Comparison of ENCODE assay signal across 13 mouse cellular contexts in genomic region chr7:101074170-101074767, GRCm38 (mm10). TPM values are rescaled to one million over a fixed set of nuclear protein-coding genes. Genes with fewer than 3 reads are reported as not detected.
DNase-seq lines count a peak whose midpoint lies in the region; ATAC-seq lines count a peak whose summit lies in the region.
"Had no signal": no experiment of that assay in that cellular context is flagged by ENCODE, and none has a peak within 500 bp of the region (broad histone marks: within the 10 kb centered on the region; RNA-seq: fewer than 3 reads in every experiment).

No protein-coding gene starts in this region.

- peak overlapping the region; percentile 66 for H3K4me3 ChIP-seq in megakaryocyte, embryonic 14.5 days (replicated peaks)
- no peak overlapping the region for H3K4me3 ChIP-seq in macrophage (ENCODE audit: inconsistent target)
- H3K4me3 ChIP-seq in hindbrain, embryonic 10.5 days, result no peak overlapping the region
- H3K4me3 ChIP-seq: forebrain, embryonic 10.5 days; gastrocnemius, adult 2 months; hindbrain, embryonic 15.5 days had no signal

- no peak for ATAC-seq in megakaryocyte, adult 5-6 weeks (ENCODE audit: poor library complexity, severe bottlenecking)

- H3K4me1 ChIP-seq in megakaryocyte, embryonic 14.5 days, result peaks cover 67% of the 10 kb centered on the region
- H3K4me1 ChIP-seq in hindbrain, embryonic 10.5 days (replicated peaks), result peaks cover 17% of the 10 kb centered on the region
- H3K4me1 ChIP-seq: hindbrain, embryonic 15.5 days had no signal

- peak overlapping the region; percentile 77 for H3K27ac ChIP-seq in macrophage
- H3K27ac ChIP-seq in hindbrain, embryonic 10.5 days, result no peak overlapping the region
- H3K27ac ChIP-seq: forebrain, embryonic 10.5 days; gastrocnemius, adult 2 months; hindbrain, embryonic 15.5 days had no signal

- H3K9me3 ChIP-seq in megakaryocyte, embryonic 14.5 days, result no peaks in the 10 kb centered on the region; the same call in 1 of the 2 replicates
- no peaks in the 10 kb centered on the region for H3K9me3 ChIP-seq in hindbrain, embryonic 10.5 days
- H3K9me3 ChIP-seq: forebrain, embryonic 10.5 days; hindbrain, embryonic 15.5 days had no signal

- no peaks in the 10 kb centered on the region for H3K27me3 ChIP-seq in megakaryocyte, embryonic 14.5 days (replicated peaks)
- H3K27me3 ChIP-seq in hindbrain, embryonic 10.5 days (ENCODE audit: insufficient read depth, poor library complexity, severe bottlenecking), result no peaks in the 10 kb centered on the region
- H3K27me3 ChIP-seq: hindbrain, embryonic 15.5 days had no signal

- peaks cover 5% of the 10 kb centered on the region for H3K36me3 ChIP-seq in megakaryocyte, embryonic 14.5 days (replicated peaks; ENCODE audit: low read length)
- no peaks in the 10 kb centered on the region for H3K36me3 ChIP-seq in macrophage (ENCODE audit: inconsistent target)
- H3K36me3 ChIP-seq in hindbrain, embryonic 10.5 days, result no peaks in the 10 kb centered on the region
- H3K36me3 ChIP-seq: forebrain, embryonic 10.5 days; hindbrain, embryonic 15.5 days had no signal

- DNase-seq in heart, adult 18-20 months, result peak; percentile 50 to 61
- DNase-seq in heart, adult 8-10 months (ENCODE audit: low spot score), result no peak
- DNase-seq in kidney, postnatal 10 days, result peak; percentile 73
- DNase-seq in right cerebral cortex, postnatal 25 days, result no peak
- no peak for DNase-seq in hindbrain, embryonic 10.5 days (ENCODE audit: low spot score)
- DNase-seq: gastrocnemius, adult 2 months; lung, postnatal 36 days; right cerebral cortex, postnatal 4 days had no signal

- WGBS in macrophage (ENCODE audit: missing documents), result 11% methylated on average over 8 of the region's 8 CpGs
- 75% methylated on average over 8 of the region's 8 CpGs for WGBS in hindbrain, embryonic 10.5 days

- H3K79me2 ChIP-seq in macrophage (ENCODE audit: inconsistent target), result no peaks in the 10 kb centered on the region

RNA-seq across cellular contexts. Expression of gene Fchsd2, which starts 18.4 kb away (rescaled TPM):
- 10 to 100 TPM; 18.3 to 22.5 TPM for total RNA-seq in heart, adult 18-20 months (2021)
- total RNA-seq in heart, adult 8-10 months (2022), result 10 to 100 TPM; 17.2 to 23.8 (median 19.1) TPM
- polyA plus RNA-seq in megakaryocyte, embryonic 14.5 days (2012; ENCODE audit: insufficient read depth, low replicate concordance), result 1.8 and 5.0 TPM in 2 replicates
- total RNA-seq in megakaryocyte, adult 5-6 weeks (2015), result 19.7 and 22.1 TPM in 2 replicates
- 17.2 and 18.1 TPM in 2 replicates for total RNA-seq in megakaryocyte, adult 5-6 weeks (2017)
- 1,000 to 10,000 TPM in 11 of 26 experiments, 100 to 1,000 TPM in 15; 302 to 5,659 (median 714) TPM for total RNA-seq in macrophage (2018; cell fraction: chromatin; rRNA removed)
- 100 to 1,000 TPM in 4 of 26 experiments, 10 to 100 TPM in 22; 37.3 to 238 (median 64.3) TPM for total RNA-seq in macrophage (2018; cell fraction: cytosol; rRNA removed)
- 1,000 to 10,000 TPM in 7 of 26 experiments, 100 to 1,000 TPM in 19; 113 to 3,470 (median 457) TPM for total RNA-seq in macrophage (2018; cell fraction: nucleus; rRNA removed)
- 39.2 to 50.7 TPM (median 43.9 TPM) in 3 replicates for polyA plus RNA-seq in macrophage (2018)
- polyA plus RNA-seq in hindbrain, embryonic 10.5 days (2016; fragmentation: Nextera tagmentation; extraction: Ambion mirVana), result 18.5 and 20.9 TPM in 2 replicates

Comparison
In these comparisons a context has a peak if more than half of its experiments do, and no peak if none do; other contexts are left out.
1. DNase-seq: peak in heart, adult 18-20 months (2 of 2) and kidney, postnatal 10 days (single experiment); none in heart, adult 8-10 months (single experiment), right cerebral cortex, postnatal 25 days (single experiment) and hindbrain, embryonic 10.5 days (single experiment).